Mouse (Mus musculus): ENCODE measurements at regions not wholly inside any gene's neighbourhood (a gene's known extent, or its start where the extent isn't known, plus 50 kb on each side); places are given as distances from the start of the nearest gene placed in this dataset.
A peak's percentile ranks its signal among the peaks of the same experiment; 100 is the strongest.

DNA sequence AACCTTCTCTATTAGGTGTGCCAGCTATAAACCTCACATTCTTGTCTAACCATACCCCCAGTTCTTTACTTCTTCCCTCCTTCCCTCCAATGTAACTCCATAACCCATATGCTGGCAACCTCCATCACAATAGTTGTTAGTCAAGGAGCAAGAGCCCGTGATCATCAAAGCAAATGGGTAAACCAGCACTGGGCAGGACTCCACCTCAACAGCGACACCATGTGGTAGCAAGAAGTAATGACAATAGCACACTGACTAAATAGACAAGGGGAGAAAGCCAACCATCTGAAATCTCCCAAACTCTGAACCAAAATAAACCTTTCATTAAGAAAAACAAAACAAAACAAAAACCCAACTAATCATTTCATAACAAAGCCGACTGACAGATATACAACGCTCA is 297.8 kb downstream of the Psat1 start:
- peak; percentile 43 for DNase-seq (ENCODE audit: low read depth)

DNA sequence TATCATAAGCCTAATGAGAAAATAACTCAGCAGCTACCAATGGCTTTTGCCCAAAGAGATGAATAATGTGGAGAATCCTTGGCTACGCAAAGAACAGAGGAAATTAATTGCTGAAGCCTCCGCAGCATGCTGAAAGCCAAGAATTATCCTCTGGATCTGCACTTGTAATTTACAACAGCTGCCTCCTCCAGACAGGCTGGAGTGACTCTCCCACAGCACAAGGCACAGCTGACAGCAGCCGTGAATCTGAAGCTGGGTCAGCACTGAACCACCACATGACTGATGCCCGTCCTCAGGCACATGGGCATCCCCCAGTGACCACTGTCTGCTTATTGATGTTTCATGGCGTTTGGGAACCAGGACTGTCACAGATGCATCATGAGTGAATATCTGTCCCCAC is 299.8 kb downstream of the Psat1 start:
- DNase-seq (ENCODE audit: low read depth): no peak

DNA sequence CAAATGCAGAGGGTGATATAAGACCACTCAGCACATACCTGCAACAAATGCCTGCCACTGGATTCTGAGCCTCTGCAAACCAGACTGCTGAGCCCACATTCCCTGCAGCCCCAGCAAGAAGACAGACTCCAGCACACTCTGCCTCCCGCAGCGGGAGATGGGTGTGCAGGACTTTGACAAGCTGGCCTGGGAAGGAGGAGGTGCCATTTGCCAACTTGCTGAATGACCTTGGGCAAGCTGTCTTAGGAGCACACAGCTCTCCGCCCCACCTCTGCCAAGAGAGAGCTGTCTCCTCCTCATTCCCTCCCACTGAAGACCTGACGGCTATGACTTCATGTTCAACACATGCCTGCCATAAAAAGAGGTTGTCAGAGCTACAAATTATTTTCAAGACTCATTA is 302.4 kb downstream of the Psat1 start:
- DNase-seq (ENCODE audit: low read depth): no peak

DNA sequence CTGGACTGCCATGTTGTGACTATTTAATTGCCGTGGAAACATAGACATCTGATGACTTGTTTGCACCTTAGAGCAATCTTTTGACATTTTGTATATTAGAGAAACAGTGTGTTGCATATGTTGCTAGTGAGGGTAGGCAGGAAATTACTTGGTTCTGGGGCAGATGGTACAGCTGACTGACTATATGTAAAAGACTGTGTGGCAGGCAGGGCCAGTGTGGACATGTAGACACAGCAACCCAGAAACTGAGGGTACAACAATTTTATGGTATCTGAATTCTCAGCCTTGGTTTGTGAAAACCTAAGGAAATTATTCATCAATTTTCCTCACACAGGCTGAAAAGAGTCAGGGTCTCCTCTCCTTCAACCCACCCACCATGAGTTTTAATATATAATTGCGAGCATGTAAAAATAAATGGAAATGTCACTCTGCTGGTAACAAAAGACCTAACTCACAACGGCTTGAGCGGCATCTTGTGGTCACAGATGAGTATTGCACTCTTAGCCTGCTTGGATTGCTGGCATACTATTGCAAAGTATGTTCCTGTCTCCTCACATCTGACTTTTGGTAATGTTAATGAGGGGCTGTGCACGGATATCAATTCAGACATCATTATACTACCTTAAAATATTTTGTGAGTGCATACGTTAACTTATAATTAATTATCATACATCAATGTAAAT is 329.8 kb downstream of the Psat1 start:
- DNase-seq (ENCODE audit: low read depth): peak; percentile 76

DNA sequence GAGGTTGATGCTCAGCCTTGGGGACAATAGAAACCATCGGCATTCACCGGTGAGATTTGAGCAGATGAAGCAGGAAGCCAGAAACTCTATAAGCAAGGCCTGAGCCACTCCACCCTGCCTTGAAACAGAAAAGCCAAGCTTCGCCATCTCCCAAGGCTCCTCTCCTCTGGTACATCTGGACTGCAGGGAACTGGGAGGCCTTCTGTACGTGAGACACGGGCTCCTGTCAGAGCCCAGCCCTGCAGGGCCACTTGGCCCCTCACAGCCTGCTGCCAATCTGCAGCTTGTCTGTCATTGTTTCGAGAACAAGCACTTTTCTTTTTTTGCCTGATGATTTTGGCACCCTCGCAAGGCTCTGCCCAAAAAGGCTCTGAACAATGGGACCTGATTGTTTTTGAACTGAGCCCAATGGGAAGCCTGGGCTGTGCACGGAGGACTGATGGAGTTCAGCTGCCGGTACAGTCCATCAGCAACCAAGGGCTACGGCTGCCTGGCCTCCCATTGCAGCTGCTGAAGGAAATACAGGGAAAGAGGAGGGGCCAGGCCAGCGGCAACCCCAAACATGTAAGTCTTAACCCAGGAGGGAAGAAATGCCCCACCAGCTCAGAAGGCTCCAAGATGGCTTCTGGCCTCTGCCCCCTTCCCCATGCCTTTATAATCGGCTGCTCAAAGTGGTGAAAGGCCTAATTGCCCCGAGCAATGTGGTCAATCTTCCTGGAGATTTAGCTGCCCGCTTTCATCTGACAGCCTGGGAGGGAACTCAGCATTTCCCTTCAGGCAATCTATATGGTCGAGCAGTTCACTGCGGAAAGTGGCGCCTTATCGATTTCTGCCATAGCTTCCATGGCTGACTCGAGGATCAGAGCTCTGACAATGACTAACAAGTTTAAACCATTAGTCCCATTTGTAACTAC is 332.2 kb downstream of the Psat1 start:
- DNase-seq (ENCODE audit: low read depth): no peak

DNA sequence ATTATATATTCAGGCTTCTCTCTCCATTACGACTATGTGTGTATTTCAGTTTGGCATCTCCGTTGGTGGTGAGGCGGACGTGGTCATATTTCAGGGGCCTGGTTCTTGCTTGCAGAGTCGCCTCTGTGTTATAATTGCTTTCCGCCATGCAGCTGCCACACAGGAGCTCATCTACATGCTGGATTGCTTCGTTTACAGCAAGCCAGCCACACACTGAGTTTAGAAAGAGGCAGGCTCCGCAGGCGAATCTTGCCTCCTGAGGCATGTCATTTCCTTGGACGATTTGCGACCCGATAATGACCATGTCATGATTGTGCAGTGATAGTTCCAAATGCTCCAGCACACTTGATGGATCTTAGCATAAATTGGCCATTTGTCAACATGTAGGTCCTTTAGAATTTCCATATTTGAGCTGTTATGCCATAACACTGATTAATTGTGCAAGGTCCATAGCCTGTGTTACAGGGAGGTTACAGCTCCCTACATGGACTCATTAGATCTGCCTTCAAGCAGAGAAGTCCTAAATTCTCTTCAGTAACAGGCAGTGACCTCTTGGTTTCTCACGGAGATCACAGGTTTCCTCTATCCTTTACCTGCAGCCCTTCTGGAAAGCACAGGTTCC is 335.9 kb downstream of the Psat1 start:
- DNase-seq (ENCODE audit: low read depth): no peak

DNA sequence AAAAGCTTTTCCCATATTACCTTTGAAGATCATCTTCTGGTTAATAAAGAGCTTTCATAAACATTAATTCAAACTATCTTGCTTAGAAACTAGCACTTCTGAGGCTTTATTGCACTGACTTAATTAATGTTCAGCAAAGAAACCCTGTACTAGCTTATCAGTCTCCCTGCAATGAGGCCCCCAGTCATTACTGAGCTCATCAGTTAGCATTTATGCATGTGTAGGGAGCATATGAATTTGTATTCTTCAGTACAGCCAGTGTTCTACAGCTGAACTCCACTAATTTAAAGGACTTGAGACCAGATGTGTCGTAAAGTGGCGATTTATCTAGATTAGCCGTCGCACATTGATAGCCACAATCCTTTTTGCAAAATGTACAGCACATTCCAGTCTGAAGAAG is 340.7 kb downstream of the Psat1 start:
- DNase-seq (ENCODE audit: low read depth): no peak

DNA sequence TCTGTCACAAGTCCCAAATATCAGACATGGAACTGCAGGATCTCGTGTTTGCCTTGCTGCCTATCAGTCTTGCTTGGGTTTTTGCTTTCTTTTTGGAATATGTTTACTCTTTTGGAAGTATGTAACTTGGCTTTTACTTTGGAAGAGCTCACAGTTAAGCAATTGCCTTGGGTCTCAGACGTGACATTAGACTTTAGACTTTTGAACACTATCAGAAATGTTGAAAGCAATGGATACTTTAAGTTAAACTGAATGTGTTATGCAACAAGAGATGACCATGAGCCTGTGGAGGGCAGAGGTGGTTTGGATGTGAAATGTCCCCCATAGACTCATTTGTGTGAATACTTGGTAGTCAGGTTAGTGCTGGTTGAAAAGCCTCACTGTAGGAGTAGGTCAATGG is 354.3 kb downstream of the Psat1 start:
- DNase-seq (ENCODE audit: low read depth): no peak

DNA sequence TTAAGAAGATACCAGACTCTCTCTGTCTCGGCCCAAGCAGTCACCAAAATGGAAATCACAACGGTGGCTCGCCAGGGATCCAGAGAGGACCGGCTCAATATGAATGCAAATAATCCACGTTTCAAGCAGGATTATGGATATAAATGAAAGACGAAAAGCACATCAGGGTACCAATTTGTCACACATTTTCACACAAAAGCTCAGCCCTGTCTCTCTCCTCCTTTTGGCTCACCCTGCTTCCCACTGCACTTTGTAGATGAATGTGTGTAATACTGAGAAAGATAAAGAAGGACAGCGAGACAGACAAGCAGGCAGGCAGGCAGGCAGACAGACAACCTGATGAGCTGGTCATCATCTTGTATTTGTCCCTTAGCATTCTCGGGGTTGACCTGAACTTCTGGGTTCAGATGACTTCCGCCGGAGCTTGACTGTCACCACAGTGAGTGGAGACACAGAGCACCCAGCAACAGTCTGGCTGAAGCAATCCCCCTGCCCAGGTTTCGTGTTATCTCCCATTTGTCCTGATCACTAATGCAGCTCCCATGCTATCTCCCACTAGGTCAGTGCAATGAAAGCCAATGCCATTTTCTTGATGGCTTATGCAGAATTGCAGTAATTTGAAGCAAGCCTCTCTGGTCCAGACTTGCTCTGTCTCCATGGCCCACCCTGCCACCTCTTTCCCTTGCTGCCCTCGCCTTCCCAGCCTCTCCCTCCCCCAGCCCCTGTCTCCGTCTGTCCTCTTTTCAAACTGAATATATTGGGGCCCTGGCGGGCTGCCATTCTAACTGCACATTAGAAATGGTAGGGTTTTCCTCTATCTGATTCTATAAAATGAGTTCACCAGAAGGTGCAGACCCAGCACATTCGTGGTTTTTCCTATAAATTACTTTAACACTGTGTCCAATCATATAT is 363.1 kb downstream of the Psat1 start:
- no peak for DNase-seq (ENCODE audit: low read depth)

DNA sequence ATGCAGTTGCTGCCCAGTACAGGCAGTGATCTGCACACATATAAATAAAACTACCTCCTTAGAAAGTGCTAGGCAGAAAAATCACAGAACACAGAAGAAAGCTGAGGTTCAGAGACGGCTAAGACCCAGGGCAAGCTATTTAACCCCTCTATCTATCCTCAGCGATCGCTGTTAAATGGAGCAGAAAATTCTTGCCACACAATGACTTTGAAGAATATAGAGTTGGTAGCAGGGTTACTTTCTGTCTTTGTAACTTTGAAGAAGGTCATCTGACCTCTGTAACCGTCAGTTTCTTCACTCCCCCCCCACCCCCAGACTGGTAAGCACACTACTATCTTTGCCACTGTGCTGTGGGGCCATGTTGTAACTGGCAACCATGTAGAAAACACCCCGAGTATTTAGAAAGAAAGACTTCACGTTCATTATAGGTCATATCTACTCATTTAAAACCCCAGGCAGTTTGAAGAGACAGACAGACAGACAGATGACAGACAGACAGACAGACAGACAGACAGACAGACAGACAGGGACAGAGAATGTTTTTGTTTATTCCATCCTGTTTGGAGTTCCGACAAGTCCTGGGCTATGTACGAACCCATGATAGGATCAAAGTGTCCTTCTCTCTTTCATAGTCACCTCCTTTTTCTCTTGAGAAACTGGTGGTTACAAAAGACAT is 363.9 kb downstream of the Psat1 start:
- no peak for DNase-seq (ENCODE audit: low read depth)

DNA sequence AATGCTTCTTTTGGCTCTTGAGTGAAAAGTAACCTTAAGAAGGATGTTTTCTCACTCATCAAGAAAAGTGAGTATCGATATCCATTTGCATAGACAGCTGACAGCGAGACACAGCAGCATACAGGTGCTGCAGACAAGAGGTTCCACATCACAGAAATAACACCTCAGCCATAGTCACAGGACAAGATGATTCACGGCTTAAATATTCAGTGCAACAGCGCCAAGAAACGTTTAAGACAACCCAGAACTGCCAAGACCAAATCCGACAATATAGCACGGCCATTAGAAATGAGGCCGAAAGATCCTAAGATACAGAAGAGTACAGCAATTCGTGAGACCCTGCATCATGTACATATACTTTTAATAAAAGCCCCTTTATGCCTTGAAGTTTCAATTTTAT is 375.9 kb downstream of the Psat1 start:
- DNase-seq (ENCODE audit: low read depth): no peak

DNA sequence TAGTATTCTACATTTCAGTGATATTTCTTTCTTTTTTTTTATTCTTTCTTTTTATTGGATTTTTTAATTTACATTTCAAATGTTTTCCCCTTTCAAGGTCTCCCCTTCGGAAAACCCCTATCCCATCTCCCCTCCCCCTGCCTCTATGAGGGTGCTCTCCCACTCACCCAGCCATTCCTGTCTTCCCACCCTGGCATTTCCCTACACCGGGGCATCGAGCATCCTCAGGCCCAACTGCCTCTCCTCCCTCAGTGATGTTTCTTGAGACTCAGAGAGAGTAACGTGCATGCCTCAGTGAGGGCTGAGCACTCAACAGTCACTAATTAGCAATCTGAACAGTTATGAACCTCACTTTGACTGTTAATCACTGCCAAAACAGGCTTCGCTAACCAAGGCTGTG is 385.6 kb downstream of the Psat1 start:
- DNase-seq (ENCODE audit: low read depth): no peak

DNA sequence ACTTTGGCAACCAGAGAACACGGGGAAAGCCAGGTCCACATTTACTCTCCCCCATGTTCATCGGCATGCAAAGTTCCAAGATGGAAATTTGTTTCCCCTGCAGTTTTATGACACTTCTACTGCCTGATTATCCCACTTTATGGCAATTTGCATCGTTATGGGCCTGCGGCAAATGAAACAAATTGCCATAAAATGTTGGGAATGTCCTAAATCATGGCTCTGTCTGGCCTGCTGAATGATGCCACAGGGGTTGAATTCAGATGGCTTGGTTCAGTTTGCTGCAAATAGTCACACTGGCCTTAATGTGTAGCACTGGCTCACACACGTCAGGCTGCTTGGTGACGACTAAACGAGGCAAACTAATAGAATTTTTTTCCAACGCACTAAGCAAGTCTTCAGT is 393.2 kb downstream of the Psat1 start:
- no peak for DNase-seq (ENCODE audit: low read depth)

DNA sequence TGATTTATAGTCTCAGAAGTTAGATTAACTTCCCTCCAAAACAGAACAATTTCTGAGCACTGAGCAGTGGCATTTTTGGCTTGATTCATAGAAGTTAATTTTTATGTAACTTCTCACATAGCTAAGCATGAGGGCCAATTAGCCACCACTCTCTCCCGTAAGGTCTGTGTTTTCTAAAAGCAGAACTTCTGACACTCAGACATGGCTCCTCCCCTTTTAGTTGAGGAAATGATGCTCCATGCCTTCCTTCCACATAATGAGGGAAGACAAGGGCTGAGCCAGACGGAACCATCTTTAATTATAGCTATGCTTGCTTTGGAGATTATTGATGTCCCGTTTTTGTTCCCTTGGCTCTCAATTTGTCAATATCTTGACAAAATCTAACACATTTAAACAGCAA is 429.3 kb downstream of the Psat1 start:
- DNase-seq (ENCODE audit: low read depth): no peak

DNA sequence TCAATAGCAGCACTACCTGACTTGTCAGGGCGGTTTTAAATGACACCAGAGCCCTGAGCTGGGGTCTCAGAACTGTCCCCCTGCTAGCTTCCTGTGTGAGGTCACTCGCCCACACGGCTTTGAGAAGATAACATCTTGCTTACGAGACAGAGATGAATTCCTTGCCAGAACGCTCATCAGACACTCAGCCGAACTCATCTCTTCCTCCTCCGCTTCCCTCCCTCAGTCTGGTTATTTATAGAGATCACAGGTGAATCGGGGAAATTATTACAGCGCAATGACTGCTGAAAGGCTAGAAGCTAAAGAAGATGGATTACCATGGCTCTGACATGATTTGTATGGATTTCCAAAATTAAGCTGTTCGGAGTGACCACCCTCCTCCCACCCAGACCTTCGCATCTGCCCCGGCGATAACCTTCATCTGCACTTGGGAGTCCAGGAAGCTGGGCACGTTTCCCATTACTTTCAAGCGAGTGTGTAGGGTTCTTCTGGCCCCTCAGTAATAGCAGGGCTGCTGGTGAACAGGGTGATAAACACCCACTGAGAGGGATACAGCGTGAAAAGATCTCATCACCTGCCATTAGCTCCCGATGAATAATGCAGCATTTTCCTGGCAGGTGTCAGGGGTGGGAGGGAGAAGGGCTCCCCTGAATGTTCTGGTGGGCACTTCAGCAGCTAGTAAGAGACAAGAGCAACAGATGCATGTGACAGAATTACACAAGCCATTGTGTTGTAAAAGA is 430.4 kb downstream of the Psat1 start:
- no peak for DNase-seq (ENCODE audit: low read depth)

DNA sequence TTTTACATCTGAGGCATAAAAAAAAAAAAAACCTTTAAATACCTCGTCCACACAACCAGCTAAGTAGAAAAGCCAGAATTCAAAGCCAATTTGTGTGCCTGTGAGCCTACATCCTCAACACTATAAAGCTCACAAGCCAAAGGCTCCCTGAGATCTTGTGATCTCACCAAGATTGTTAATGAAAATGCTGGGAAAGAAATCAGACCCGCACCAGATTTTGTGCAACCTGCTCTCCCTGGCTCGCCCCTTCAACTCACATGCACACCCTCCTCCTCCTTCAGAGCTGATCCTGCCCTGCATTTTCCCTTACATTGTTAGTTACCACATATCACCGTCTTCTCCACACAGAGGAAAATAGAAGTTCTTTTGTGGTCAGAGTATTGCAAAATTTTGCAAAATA is 433.9 kb downstream of the Psat1 start:
- DNase-seq (ENCODE audit: low read depth): no peak

DNA sequence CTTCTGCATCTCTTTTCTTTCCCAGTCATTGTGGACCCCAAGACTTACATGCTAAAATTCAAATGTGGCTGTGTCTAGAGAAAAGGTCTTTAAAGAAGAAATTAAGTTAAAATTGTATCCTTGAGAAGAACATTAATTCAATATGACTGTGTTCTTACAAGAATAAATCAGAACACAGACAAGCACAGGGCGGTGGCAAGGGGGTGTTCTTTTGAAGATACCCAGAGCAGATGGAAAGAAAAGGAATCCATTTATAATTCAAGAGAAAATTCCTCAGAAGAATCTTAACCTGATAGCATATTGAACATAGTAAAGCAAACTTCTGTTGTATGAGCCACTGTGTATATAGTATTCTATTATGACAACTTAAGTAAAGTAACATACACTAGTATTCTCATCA is 436.7 kb downstream of the Psat1 start:
- no peak for DNase-seq (ENCODE audit: low read depth)

DNA sequence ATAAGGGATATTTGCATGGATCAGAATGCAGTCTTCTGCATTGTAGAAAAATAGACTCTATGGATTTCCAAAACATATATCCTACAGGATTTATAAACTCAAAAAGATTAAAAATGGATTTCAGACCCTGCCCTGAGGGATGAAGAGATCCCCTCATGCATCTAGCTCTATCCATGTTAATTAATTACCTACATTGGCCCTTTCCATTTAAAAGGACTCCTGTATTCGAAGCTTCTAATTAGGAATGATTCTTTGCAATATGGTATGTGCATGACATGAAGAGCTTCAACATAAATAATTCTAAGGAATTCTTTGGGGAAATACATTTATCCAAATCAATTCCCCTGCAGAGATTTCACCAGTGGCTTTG is 444.2 kb downstream of the Psat1 start:
- DNase-seq (ENCODE audit: low read depth): no peak

DNA sequence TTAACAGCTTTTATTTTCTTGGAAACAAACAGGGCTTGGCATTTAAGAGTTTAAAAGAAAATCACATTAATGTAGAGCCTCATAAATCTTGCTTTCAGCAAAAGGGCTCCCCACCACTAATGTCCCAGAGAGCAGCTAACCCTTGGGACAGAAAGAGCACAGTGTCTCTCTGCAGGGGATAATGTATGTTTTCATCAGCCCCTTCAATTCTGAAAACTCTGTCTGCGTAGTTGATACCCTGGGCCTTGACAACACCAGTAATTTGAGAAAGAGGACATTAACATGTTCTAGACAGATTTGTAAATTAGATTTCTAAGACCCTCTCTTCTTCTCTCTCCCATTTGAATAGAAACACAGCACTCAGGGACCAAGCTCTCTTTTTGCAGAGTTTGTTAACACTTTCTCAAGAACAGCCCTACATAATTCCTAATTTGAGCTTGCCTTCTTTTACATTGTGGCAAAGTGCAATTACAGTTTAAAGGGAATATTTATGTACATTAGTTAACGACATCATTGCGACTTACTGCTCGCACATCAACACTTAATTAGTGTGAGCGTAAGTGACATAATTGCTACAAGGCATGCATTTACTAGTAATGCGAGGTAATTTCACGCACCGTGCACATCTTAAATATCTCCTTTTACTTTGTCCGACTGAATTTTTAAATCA is 444.7 kb downstream of the Psat1 start:
- DNase-seq (ENCODE audit: low read depth): no peak

DNA sequence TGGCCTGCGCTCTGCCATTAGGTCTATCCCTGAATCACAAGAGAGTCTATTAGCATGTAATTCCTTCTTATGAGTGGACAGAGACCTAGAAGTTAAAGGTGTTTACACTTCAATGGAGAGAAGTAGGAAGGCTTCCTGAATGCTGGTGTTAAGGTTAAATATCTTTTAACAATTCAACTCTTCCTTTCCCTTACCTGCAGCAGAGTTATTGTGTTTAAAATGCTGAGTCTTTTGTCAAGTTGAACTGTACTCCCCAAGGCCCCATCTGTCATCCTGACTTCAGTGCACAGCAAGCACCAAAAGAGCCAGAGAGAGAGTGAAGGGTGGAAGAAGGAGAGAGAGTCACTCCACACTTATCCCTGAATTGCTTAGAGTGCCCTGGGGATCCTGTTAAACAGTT is 451.6 kb downstream of the Psat1 start:
- no peak for DNase-seq (ENCODE audit: low read depth)

All from NIH3T3 (cell line).